Mouse (Mus musculus): ENCODE measurements around the gene Dgkg. TPM values are rescaled to one million over a fixed set of nuclear protein-coding genes. Genes with fewer than 3 reads are reported as not detected.
A peak's percentile ranks its signal among the peaks of the same experiment; 100 is the strongest.

The Dgkg gene
- total and polyA plus RNA-seq, 3 experiments, result 0.33 TPM; not detected in 2

DNA sequence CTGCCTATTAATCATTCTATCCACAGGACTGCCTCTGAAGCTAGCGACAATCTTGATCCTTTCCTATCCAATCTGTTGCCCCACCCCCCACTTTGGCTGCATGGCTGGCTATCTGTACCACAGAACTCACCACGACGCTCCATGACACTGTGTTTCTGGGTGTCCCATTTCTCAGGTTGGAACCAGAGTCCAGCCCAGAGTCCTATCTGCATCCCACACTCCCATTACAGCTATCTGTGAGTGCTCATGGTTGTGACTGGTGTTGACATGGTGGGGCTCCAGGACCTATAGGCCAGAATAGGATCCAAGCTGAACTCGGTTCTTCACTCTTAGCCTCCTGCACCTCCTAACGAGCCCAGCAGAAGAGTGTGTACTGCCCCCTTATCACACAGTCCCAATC lies 107.7 kb downstream of the Dgkg start:
- DNase-seq (ENCODE audit: low spot score) (no peak), ATAC-seq (ENCODE audit: extremely low read depth, insufficient number of reproducible peaks, low FRiP score, poor library complexity, severe bottlenecking) (no peak)
- H3K36me3 ChIP-seq (replicated peaks), result no peaks in the 10 kb centered on the region
- H3K4me3 ChIP-seq (ENCODE audit: low read depth, low read length), result no peak overlapping the region
- H3K4me1 ChIP-seq (ENCODE audit: insufficient read depth, low read depth, low read length), result no peaks in the 10 kb centered on the region
- H3K9me3 ChIP-seq (replicated peaks), result no peaks in the 10 kb centered on the region
- H3K27me3 ChIP-seq (ENCODE audit: insufficient read depth, low read length), result peaks cover 7% of the 10 kb centered on the region
- no peak for TF ChIP-seq CTCF (IDR thresholded peaks at IDR 0.05; ENCODE audit: low read depth, low read length)
- no peak for TF ChIP-seq GATA1 (IDR thresholded peaks at IDR 0.05; ENCODE audit: borderline replicate concordance, low read length)
- no peak for TF ChIP-seq POLR2AphosphoS5 (IDR thresholded peaks at IDR 0.05; ENCODE audit: insufficient replicate concordance, low read depth, low read length)
- no peak for TF ChIP-seq TAL1 (conservative IDR thresholded peaks at IDR 0.05; ENCODE audit: low read depth, low read length)
- TF ChIP-seq GATA2 (IDR thresholded peaks at IDR 0.05; ENCODE audit: borderline replicate concordance, low read depth, low read length), result no peak

DNA sequence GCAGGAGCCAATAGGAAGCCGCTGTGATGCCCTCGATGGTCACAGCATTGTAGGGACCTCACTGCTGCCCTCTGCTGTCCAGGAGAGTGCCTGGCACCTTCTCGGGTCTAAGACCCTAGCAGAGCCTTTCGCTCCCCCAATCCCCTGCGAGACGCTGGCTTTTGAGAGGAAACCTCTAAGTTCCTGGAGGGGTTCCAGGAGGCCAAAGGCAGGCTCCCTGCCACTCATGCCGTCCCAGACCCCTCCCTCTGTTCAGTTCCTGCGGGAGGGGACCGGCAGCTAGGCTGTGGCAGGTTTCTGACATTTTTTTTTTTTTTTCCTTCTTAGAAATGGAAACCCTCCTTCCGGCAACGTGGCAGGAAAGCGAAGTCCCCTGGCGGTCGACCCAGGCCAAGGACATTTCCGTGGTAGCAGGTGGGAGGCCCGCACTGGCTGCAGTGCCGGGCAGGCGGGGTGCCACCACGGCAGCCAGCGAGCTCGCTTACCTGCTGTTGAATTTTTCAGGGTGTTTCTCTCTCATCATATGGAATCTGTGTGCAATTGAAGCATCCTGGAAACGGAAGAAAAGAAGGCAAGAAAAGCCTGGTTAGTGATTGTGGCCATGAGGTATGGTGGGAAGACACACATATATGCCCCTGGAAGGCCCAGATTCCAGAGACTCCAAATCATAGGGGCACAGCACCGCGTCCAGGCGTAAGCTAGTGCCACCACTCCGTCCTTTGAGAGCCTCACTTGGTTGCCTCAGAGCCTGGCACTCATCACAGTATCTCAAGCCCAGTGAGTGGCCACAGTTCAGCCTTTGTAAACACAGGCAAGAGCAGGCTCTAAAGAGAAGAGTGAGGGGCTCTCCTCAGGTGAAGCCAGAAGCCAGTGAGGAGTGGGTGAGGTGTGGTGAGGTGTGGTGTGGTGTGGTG lies 108.6 kb downstream of the Dgkg start:
- DNase-seq (ENCODE audit: low spot score) (peak; percentile 25), ATAC-seq (ENCODE audit: extremely low read depth, insufficient number of reproducible peaks, low FRiP score, poor library complexity, severe bottlenecking) (no peak)
- no peaks in the 10 kb centered on the region for H3K4me1 ChIP-seq (ENCODE audit: insufficient read depth, low read depth, low read length)
- TF ChIP-seq GATA2 (IDR thresholded peaks at IDR 0.05; ENCODE audit: borderline replicate concordance, low read depth, low read length) (no peak), GATA1 (IDR thresholded peaks at IDR 0.05; ENCODE audit: borderline replicate concordance, low read length) (no peak), POLR2AphosphoS5 (IDR thresholded peaks at IDR 0.05; ENCODE audit: insufficient replicate concordance, low read depth, low read length) (no peak), CTCF (IDR thresholded peaks at IDR 0.05; ENCODE audit: low read depth, low read length) (peak; percentile 61; the same call in 1 of the 2 replicates), TAL1 (conservative IDR thresholded peaks at IDR 0.05; ENCODE audit: low read depth, low read length) (no peak)
- peaks cover 7% of the 10 kb centered on the region for H3K27me3 ChIP-seq (ENCODE audit: insufficient read depth, low read length)
- H3K4me3 ChIP-seq (ENCODE audit: low read depth, low read length), result no peak overlapping the region
- H3K36me3 ChIP-seq (replicated peaks), result no peaks in the 10 kb centered on the region
- no peaks in the 10 kb centered on the region for H3K9me3 ChIP-seq (replicated peaks)

DNA sequence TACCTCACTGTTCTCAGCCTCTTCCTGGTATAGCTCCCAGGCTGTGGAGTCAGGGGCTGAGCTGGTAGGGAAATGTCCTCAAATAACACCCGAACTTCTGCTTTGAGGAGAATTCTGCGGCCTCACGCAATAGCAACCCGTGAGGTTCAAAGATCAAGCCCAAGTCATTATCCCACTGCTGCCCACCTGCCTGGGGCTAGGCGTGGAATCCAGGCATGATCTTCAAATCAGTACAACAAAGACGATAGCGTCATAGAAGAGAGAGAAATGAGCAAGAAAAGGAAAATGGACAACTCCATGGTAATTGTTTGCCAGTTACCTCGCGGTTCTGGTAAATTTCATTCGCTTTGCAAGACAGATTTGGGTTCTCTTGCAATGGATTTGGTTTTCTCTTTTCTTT lies 109.3 kb downstream of the Dgkg start:
- DNase-seq (ENCODE audit: low spot score) (no peak), ATAC-seq (ENCODE audit: extremely low read depth, insufficient number of reproducible peaks, low FRiP score, poor library complexity, severe bottlenecking) (no peak)
- H3K4me1 ChIP-seq (ENCODE audit: insufficient read depth, low read depth, low read length), result no peaks in the 10 kb centered on the region
- H3K27me3 ChIP-seq (ENCODE audit: insufficient read depth, low read length), result peaks cover 7% of the 10 kb centered on the region
- no peak overlapping the region for H3K4me3 ChIP-seq (ENCODE audit: low read depth, low read length)
- no peaks in the 10 kb centered on the region for H3K36me3 ChIP-seq (replicated peaks)
- no peak for TF ChIP-seq TAL1 (conservative IDR thresholded peaks at IDR 0.05; ENCODE audit: low read depth, low read length)
- TF ChIP-seq GATA2 (IDR thresholded peaks at IDR 0.05; ENCODE audit: borderline replicate concordance, low read depth, low read length), result no peak
- TF ChIP-seq CTCF (IDR thresholded peaks at IDR 0.05; ENCODE audit: low read depth, low read length), result no peak
- no peak for TF ChIP-seq GATA1 (IDR thresholded peaks at IDR 0.05; ENCODE audit: borderline replicate concordance, low read length)
- no peak for TF ChIP-seq POLR2AphosphoS5 (IDR thresholded peaks at IDR 0.05; ENCODE audit: insufficient replicate concordance, low read depth, low read length)
- H3K9me3 ChIP-seq (replicated peaks), result no peaks in the 10 kb centered on the region

DNA sequence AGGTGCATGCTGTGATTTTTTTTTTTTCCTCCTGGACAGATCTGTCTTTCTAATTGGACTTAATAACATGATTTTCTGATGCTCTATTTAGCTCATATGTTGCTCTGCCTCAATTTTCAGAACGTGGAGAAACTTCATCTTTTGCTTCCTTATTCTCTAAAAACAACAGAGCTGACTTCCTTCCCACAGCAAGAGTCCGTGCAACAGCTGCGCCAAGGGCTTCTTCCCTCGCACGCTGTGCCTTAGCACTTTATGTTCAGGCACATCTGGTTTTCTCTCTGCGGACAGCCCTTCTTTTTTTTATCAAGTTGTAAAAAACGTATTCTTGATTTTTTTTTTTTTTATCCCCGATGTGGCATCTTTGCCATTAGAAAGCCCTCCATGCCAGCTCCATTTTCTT lies 111.2 kb downstream of the Dgkg start:
- H3K4me1 ChIP-seq (ENCODE audit: insufficient read depth, low read depth, low read length), result no peaks in the 10 kb centered on the region
- peaks cover 5% of the 10 kb centered on the region for H3K27me3 ChIP-seq (ENCODE audit: insufficient read depth, low read length)
- H3K4me3 ChIP-seq (ENCODE audit: low read depth, low read length), result no peak overlapping the region
- TF ChIP-seq CTCF (IDR thresholded peaks at IDR 0.05; ENCODE audit: low read depth, low read length) (no peak), GATA2 (IDR thresholded peaks at IDR 0.05; ENCODE audit: borderline replicate concordance, low read depth, low read length) (no peak), POLR2AphosphoS5 (IDR thresholded peaks at IDR 0.05; ENCODE audit: insufficient replicate concordance, low read depth, low read length) (no peak), TAL1 (conservative IDR thresholded peaks at IDR 0.05; ENCODE audit: low read depth, low read length) (no peak), GATA1 (IDR thresholded peaks at IDR 0.05; ENCODE audit: borderline replicate concordance, low read length) (no peak)
- no peaks in the 10 kb centered on the region for H3K9me3 ChIP-seq (replicated peaks)
- DNase-seq (ENCODE audit: low spot score) (no peak), ATAC-seq (ENCODE audit: extremely low read depth, insufficient number of reproducible peaks, low FRiP score, poor library complexity, severe bottlenecking) (no peak)
- H3K36me3 ChIP-seq (replicated peaks), result no peaks in the 10 kb centered on the region

DNA sequence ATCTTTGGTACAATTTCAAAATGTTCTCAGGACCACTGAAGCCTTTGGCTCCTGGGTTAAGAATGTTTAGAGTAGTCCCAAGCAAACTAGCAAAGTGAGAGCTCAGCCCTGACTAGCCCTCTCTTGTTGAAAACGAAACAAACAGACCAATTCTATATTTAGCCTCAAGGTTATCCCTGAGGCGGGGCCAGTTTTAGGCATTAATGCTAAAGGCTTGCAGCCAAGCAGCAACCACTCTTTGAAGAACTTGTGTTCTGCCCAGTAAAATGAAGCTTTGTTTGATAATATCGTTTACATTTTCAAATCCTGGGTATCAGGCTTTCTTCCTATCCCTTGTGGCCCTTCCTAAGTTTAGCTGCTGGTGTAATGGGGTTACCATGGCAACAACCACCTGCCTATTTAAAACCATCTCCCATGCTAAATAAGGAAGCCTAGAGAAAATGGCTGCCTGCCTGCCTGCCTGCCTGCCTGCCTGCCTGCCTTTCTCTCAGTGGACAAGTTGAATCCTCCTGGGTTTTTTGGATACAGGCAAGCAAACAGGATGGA lies 111.9 kb downstream of the Dgkg start:
- Histone ChIP-seq H3K9me3 (replicated peaks) (no peaks in the 10 kb centered on the region), H3K36me3 (replicated peaks) (no peaks in the 10 kb centered on the region), H3K4me3 (ENCODE audit: low read depth, low read length) (no peak overlapping the region), H3K27me3 (ENCODE audit: insufficient read depth, low read length) (no peaks in the 10 kb centered on the region; the same call in none of the 2 replicates), H3K4me1 (ENCODE audit: insufficient read depth, low read depth, low read length) (no peaks in the 10 kb centered on the region)
- ATAC-seq (ENCODE audit: extremely low read depth, insufficient number of reproducible peaks, low FRiP score, poor library complexity, severe bottlenecking) (no peak), DNase-seq (ENCODE audit: low spot score) (no peak)
- TF ChIP-seq GATA2 (IDR thresholded peaks at IDR 0.05; ENCODE audit: borderline replicate concordance, low read depth, low read length), result no peak
- no peak for TF ChIP-seq CTCF (IDR thresholded peaks at IDR 0.05; ENCODE audit: low read depth, low read length)
- no peak for TF ChIP-seq POLR2AphosphoS5 (IDR thresholded peaks at IDR 0.05; ENCODE audit: insufficient replicate concordance, low read depth, low read length)
- no peak for TF ChIP-seq TAL1 (conservative IDR thresholded peaks at IDR 0.05; ENCODE audit: low read depth, low read length)
- no peak for TF ChIP-seq GATA1 (IDR thresholded peaks at IDR 0.05; ENCODE audit: borderline replicate concordance, low read length)

DNA sequence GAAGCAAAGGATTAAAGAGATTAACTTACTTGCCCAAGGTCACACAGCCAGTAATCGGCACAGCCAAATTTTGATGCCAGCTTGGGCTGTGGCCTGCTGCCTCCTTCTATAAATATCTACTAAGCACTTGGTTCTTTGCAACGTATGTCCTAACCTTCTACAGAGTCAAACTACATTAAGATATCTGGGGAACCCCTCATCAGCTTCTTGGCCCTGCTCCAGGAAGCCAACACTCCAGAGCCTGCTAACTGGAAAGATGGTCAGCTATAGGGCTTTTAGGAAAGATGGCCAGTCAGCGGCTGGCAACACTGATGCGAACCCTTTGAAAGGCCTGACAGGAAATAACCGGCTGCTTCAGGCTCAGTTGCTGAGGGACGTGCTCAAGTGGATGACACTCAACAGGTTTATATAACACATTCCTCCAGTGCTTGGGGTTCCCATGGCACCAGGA lies 114.3 kb downstream of the Dgkg start:
- TF ChIP-seq TAL1 (conservative IDR thresholded peaks at IDR 0.05; ENCODE audit: low read depth, low read length) (no peak), POLR2AphosphoS5 (IDR thresholded peaks at IDR 0.05; ENCODE audit: insufficient replicate concordance, low read depth, low read length) (no peak), GATA2 (IDR thresholded peaks at IDR 0.05; ENCODE audit: borderline replicate concordance, low read depth, low read length) (no peak), GATA1 (IDR thresholded peaks at IDR 0.05; ENCODE audit: borderline replicate concordance, low read length) (no peak), CTCF (IDR thresholded peaks at IDR 0.05; ENCODE audit: low read depth, low read length) (no peak)
- ATAC-seq (ENCODE audit: extremely low read depth, insufficient number of reproducible peaks, low FRiP score, poor library complexity, severe bottlenecking), result no peak
- DNase-seq (ENCODE audit: low spot score), result no peak
- H3K4me3 ChIP-seq (ENCODE audit: low read depth, low read length), result no peak overlapping the region
- no peaks in the 10 kb centered on the region for H3K9me3 ChIP-seq (replicated peaks)
- no peaks in the 10 kb centered on the region for H3K36me3 ChIP-seq (replicated peaks)
- no peaks in the 10 kb centered on the region for H3K4me1 ChIP-seq (ENCODE audit: insufficient read depth, low read depth, low read length)
- no peaks in the 10 kb centered on the region; the same call in 1 of the 2 replicates for H3K27me3 ChIP-seq (ENCODE audit: insufficient read depth, low read length)

Data from G1E (cell line).